Mouse (Mus musculus) 3T3-L1 (cell line): ENCODE data around the gene Tmc3.

Experiments
- DNase-seq: peaks from one replicate; pipeline ENCODE4 v3.0.0-alpha.2; 2015; ENCODE audit warnings: low read depth, low spot score

Gene Tmc3

GRCm38 (mm10) chr7:83668724-83669123, 84.0 kb downstream of the Tmc3 start:
- DNase-seq, result peak; percentile 78

GRCm38 (mm10) chr7:83671573-83671972, 86.8 kb downstream of the Tmc3 start:
- peak; percentile 66 for DNase-seq
